Mouse (Mus musculus) heart, embryonic 14.5 days (tissue): ENCODE measurements around the gene Klf7. TPM values are rescaled to one million over a fixed set of nuclear protein-coding genes. Genes with fewer than 3 reads are reported as not detected.

ENCODE experiments used
- ATAC-seq: fragments of 200-750 bp; cut with Nextera tagmentation; 2 replicates; pipeline ENCODE4 v1.8.0; 2017; ENCODE audit warnings: low read depth, moderate TSS enrichment; ENCODE audit not compliant: insufficient number of reproducible peaks, insufficient read depth, low FRiP score
- H3K27ac ChIP-seq, 2 experiments: fragments of 200-500 bp in 1 of 2; fragments of 300-500 bp in 1 of 2; sonication (generic) in 1 of 2; replicated peaks in 1 of 2; 2 replicates each; pipeline ENCODE4 v1.5.1; 2012 to 2014; ENCODE audit warnings: low read depth in 2 of 2, low read length in 2 of 2, control low read depth in 1 of 2, mild to moderate bottlenecking in 1 of 2, mixed read lengths in 1 of 2; ENCODE audit not compliant: control insufficient read depth in 1 of 2, insufficient read depth in 1 of 2
- H3K27me3 ChIP-seq: fragments of 300-500 bp; sonication (generic); 2 replicates; pipeline ENCODE4 v1.6.1; 2014; ENCODE audit warnings: mild to moderate bottlenecking, low read length, control low read depth; ENCODE audit not compliant: control insufficient read depth, insufficient read depth
- H3K36me3 ChIP-seq: fragments of 300-500 bp; sonication (generic); 2 replicates; pipeline ENCODE4 v1.6.1; 2014; ENCODE audit warnings: mild to moderate bottlenecking, control low read depth, low read length, mixed read lengths; ENCODE audit not compliant: control insufficient read depth, insufficient read depth
- H3K4me1 ChIP-seq, 2 experiments: fragments of 200-500 bp in 1 of 2; fragments of 300-500 bp in 1 of 2; sonication (generic) in 1 of 2; 2 replicates each; pipeline ENCODE4 v1.6.1; 2012 to 2014; ENCODE audit warnings: low read length in 2 of 2, control low read depth in 1 of 2, mixed read lengths in 1 of 2; ENCODE audit not compliant: control insufficient read depth in 2 of 2, insufficient read depth in 2 of 2
- H3K4me2 ChIP-seq: fragments of 300-500 bp; sonication (generic); 2 replicates; pipeline ENCODE4 v1.6.1; 2014; ENCODE audit warnings: mild to moderate bottlenecking, low read length
- H3K4me3 ChIP-seq, 2 experiments: fragments of 200-500 bp in 1 of 2; fragments of 300-500 bp in 1 of 2; sonication (generic) in 1 of 2; 2 replicates each; pipeline ENCODE4 v1.5.1; 2012 to 2014; ENCODE audit warnings: low read length in 2 of 2, mild to moderate bottlenecking in 2 of 2, control low read depth in 1 of 2, low read depth in 1 of 2, moderate library complexity in 1 of 2; ENCODE audit not compliant: control insufficient read depth in 1 of 2, insufficient read depth in 1 of 2
- H3K9ac ChIP-seq: fragments of 300-500 bp; sonication (generic); 2 replicates; pipeline ENCODE4 v1.6.1; 2014; ENCODE audit warnings: mild to moderate bottlenecking, low read length
- H3K9me3 ChIP-seq: fragments of 300-500 bp; sonication (generic); 2 replicates; pipeline ENCODE4 v1.6.1; 2016; ENCODE audit warnings: low read length, control low read depth; ENCODE audit not compliant: control insufficient read depth
- WGBS: fragments of 180-500 bp; shearing (Covaris S2); extraction: QIAGEN DNeasy Blood & Tissue Kit; methylation state at CpG from one replicate; pipeline ENCODE4 v1.1.7; 2014; 5-methylcytosine and 5-hydroxymethylcytosine counted together
- polyA plus RNA-seq: library from polyadenylated mRNA; unstranded; fragments of >200 nt; fragmentation: Nextera tagmentation; extraction: Ambion mirVana; gene quantifications from 2 replicates; pipeline ENCODE4 v1.2.1, GENCODE M21; 2014

The Klf7 gene
- polyA plus RNA-seq, 1 experiment from 2014 or later: 15.6 TPM

GRCm38 (mm10) chr1:64101331-64101730 lies 20.8 kb downstream of the Klf7 start:
- Histone ChIP-seq H3K9ac (no peak overlapping the region), H3K4me2 (no peak overlapping the region), H3K27me3 (no peaks in the 10 kb centered on the region), H3K4me3 (no peak overlapping the region), H3K9me3 (no peaks in the 10 kb centered on the region), H3K27ac (no peak overlapping the region), H3K4me1 (peaks cover 10 to 29% of the 10 kb centered on the region in 2 experiments), H3K36me3 (peaks cover 20% of the 10 kb centered on the region)
- no peak for ATAC-seq
- WGBS: 69% methylated on average over 3 of the region's 3 CpGs

DNA sequence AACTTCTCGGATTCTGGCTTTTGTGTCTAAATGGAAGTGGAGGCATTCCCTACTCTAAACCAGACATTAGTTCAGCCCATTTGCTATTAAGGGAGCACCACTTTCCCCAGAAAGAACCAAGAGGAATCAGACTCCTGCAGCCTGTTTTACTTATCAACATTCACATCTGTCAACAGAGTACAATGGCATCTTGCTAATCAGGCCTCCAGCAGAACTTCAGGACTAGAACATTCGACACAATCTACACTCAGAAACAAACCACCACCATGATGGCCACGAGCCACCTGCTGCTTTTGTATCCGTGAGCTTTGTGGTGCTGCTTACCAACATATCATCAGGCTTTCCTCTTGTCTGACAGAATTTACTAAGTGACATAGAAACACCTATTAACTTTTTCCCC lies 23.3 kb downstream of the Klf7 start:
- Histone ChIP-seq H3K27ac (no peak overlapping the region), H3K4me1 (peaks cover 9 to 17% of the 10 kb centered on the region in 2 experiments), H3K36me3 (peaks cover 11% of the 10 kb centered on the region), H3K9me3 (no peaks in the 10 kb centered on the region), H3K9ac (no peak overlapping the region), H3K4me2 (no peak overlapping the region), H3K27me3 (no peaks in the 10 kb centered on the region), H3K4me3 (no peak overlapping the region)
- no peak for ATAC-seq
- WGBS: 42% methylated on average over 4 of the region's 4 CpGs

GRCm38 (mm10) chr1:64097640-64098287 lies 24.3 kb downstream of the Klf7 start:
- Histone ChIP-seq H3K4me3 (no peak overlapping the region), H3K27me3 (no peaks in the 10 kb centered on the region), H3K9me3 (no peaks in the 10 kb centered on the region), H3K4me2 (no peak overlapping the region), H3K9ac (no peak overlapping the region), H3K36me3 (0 out of 2 replicates have a peak, but pooled peaks cover 10% of the 10 kb centered on the region), H3K27ac (0 out of 4 replicates have a peak overlapping the region, but pooled peaks have one; percentile 2 to 9), H3K4me1 (peaks cover 9 to 17% of the 10 kb centered on the region in 2 experiments)
- ATAC-seq: no peak
- 52% methylated on average over 6 of the region's 6 CpGs for WGBS

DNA sequence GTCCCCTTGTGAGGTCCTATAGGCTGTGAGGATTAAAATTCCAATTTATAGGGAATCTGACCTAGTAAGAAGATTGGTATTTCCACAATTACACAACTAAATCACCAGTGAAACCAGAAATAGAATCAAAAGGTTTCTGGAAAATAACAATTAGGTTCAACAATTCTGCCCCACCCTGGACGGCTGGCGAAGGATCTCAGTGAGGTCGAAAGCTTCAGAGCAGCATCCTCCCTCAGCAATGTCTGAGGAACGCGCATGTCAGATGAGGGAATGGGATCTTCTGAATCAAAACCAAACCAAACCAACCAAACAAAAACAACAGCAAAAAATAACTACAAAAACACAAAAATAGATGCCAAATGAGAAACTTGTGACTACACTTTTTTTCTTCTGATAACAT lies 29.1 kb downstream of the Klf7 start:
- 90% methylated on average over 5 of the region's 5 CpGs for WGBS
- peaks cover 15 to 25% of the 10 kb centered on the region in 2 experiments for H3K4me1 ChIP-seq
- H3K9me3 ChIP-seq: no peaks in the 10 kb centered on the region
- no peak for ATAC-seq
- H3K4me2 ChIP-seq: no peak overlapping the region
- H3K36me3 ChIP-seq: 0 out of 2 replicates have a peak, but pooled peaks cover 5% of the 10 kb centered on the region
- no peak overlapping the region for H3K27ac ChIP-seq
- H3K9ac ChIP-seq: no peak overlapping the region
- no peaks in the 10 kb centered on the region for H3K27me3 ChIP-seq
- no peak overlapping the region for H3K4me3 ChIP-seq

- Histone ChIP-seq H3K4me3 (no peak overlapping the region), H3K36me3 (0 out of 2 replicates have a peak, but pooled peaks cover 5% of the 10 kb centered on the region), H3K9ac (no peak overlapping the region), H3K4me2 (no peak overlapping the region), H3K27me3 (no peaks in the 10 kb centered on the region), H3K27ac (no peak overlapping the region), H3K9me3 (no peaks in the 10 kb centered on the region), H3K4me1 (peaks cover 14 to 20% of the 10 kb centered on the region in 2 experiments)
- WGBS: 82% methylated on average over 9 of the region's 9 CpGs
- no peak for ATAC-seq
Observed at GRCm38 (mm10) chr1:64091591-64091990, 30.5 kb downstream of the Klf7 start.

GRCm38 (mm10) chr1:64090566-64090965 lies 31.5 kb downstream of the Klf7 start:
- Histone ChIP-seq H3K4me2 (no peak overlapping the region), H3K27ac (no peak overlapping the region), H3K36me3 (0 out of 2 replicates have a peak, but pooled peaks cover 5% of the 10 kb centered on the region), H3K4me3 (no peak overlapping the region), H3K9me3 (no peaks in the 10 kb centered on the region), H3K27me3 (no peaks in the 10 kb centered on the region), H3K9ac (no peak overlapping the region), H3K4me1 (peaks cover 15 to 23% of the 10 kb centered on the region in 2 experiments)
- ATAC-seq: no peak
- 85% methylated on average over 5 of the region's 5 CpGs for WGBS

GRCm38 (mm10) chr1:64089691-64090090 lies 32.4 kb downstream of the Klf7 start:
- H3K27ac ChIP-seq: 0 out of 4 replicates have a peak overlapping the region, but pooled peaks of 1 of the 2 experiments have one; percentile 72
- ATAC-seq: no peak

More at GRCm38 (mm10) chr1:64089691-64090090, 32.4 kb downstream of the Klf7 start:
- H3K27me3 ChIP-seq: no peaks in the 10 kb centered on the region
- 0 out of 2 replicates have a peak, but pooled peaks cover 5% of the 10 kb centered on the region for H3K36me3 ChIP-seq
- peaks cover 15 to 26% of the 10 kb centered on the region in 2 experiments for H3K4me1 ChIP-seq
- H3K9me3 ChIP-seq: no peaks in the 10 kb centered on the region
- no peak overlapping the region for H3K4me2 ChIP-seq
- H3K4me3 ChIP-seq: no peak overlapping the region
- 52% methylated on average over 1 of the region's 1 CpGs for WGBS
- H3K9ac ChIP-seq: no peak overlapping the region
